Mouse (Mus musculus) E14TG2a.4 (cell line): ENCODE measurements around the gene Ccdc148.

ENCODE experiments used
- H3K27me3 ChIP-seq: 2 replicates; pipeline ENCODE4 v1.6.1; 2014; ENCODE audit warnings: low read length, control low read depth; ENCODE audit not compliant: insufficient read depth
- H3K36me3 ChIP-seq: 2 replicates; pipeline ENCODE4 v1.6.1; 2014; ENCODE audit warnings: low read length, control low read depth; ENCODE audit not compliant: insufficient read depth
- H3K4me1 ChIP-seq: replicated peaks from 2 replicates; pipeline ENCODE4 v1.6.1; 2014; ENCODE audit warnings: low read depth, low read length, control low read depth
- H3K4me3 ChIP-seq: replicated peaks from 2 replicates; pipeline ENCODE4 v1.5.1; 2014; ENCODE audit warnings: mild to moderate bottlenecking, low read length
- H3K9me3 ChIP-seq: 2 replicates; pipeline ENCODE4 v1.6.1; 2014; ENCODE audit warnings: low read length, control low read depth
- CTCF ChIP-seq: conservative IDR thresholded peaks from 2 replicates; pipeline ENCODE4 v1.5.1; 2014; ENCODE audit warnings: low read length
- NANOG ChIP-seq: IDR thresholded peaks from 2 replicates; pipeline ENCODE4 v1.6.1; 2014; ENCODE audit warnings: borderline replicate concordance, low read length, mixed read lengths
- POU5F1 ChIP-seq: IDR thresholded peaks from 2 replicates; pipeline ENCODE4 v1.6.1; 2014; ENCODE audit warnings: low read length, borderline replicate concordance

The Ccdc148 gene

DNA sequence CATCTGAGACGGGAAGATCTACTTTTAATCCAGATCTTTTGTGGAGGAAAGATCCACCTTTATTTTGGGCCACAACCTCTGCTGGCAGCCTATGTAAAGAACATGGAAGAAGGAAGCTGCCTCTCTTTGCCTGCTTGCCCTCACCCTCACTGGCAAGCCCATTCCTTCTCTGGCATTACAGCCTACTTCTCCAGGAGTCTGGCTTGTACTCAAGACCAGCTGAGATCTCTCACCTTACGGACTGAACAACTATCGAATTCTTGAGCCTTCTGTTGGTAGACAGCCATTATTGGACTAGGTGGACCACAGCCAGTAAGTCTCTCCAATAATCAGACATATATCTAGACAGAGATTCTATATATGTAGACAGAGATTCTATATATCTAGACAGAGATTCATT, 208.4 kb downstream of the Ccdc148 start:
- TF ChIP-seq POU5F1 (no peak), NANOG (no peak), CTCF (no peak)
- no peaks in the 10 kb centered on the region for H3K27me3 ChIP-seq

DNA sequence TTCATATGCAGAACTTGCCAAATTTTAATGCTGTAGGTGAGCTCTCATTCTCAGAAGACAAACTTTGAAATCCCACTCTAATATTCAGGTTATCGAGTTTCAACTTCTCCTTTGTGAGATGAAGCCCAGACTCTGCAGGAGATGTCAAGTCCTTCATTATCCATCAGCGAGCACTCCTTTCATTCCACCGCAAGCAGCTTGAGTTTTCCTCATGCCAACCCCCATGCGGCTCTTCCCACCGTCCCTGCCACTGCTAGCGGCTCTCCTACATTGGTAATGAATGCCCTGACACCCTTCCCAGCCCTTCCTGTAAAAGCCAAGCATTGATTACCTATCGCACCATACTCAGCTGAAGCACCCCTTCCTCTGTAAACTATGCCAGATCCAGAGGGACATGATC, 211.7 kb downstream of the Ccdc148 start:
- Histone ChIP-seq H3K27me3 (no peaks in the 10 kb centered on the region), H3K36me3 (no peaks in the 10 kb centered on the region), H3K9me3 (no peaks in the 10 kb centered on the region), H3K4me1 (no peaks in the 10 kb centered on the region), H3K4me3 (no peak overlapping the region)
- TF ChIP-seq CTCF, result no peak
- no peak for TF ChIP-seq POU5F1
- no peak for TF ChIP-seq NANOG

More for the DNA sequence above, 208.4 kb downstream of the Ccdc148 start:
- Histone ChIP-seq H3K36me3 (no peaks in the 10 kb centered on the region), H3K4me1 (0 out of 2 replicates have a peak, but pooled peaks cover 5% of the 10 kb centered on the region), H3K9me3 (no peaks in the 10 kb centered on the region), H3K4me3 (no peak overlapping the region)

DNA sequence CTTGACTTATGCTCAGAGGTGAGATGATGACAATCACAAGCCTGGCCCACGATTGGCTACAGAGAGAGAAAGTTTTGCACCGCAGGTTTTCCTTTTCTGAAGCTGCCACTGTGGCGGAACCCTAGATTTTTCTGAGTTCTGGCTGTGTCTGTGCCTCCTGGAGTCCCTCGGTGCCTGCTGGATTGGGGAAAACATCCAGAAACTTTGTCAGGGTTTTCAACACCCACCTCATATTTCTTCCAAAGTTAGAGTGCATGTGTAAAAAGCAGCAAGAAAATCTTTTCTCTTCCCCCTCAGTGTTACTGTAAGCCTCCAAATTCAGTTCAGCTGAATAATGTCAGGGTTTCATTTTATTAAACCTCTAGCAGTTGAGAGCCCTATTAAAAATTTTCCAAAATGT, 219.1 kb downstream of the Ccdc148 start:
- H3K9me3 ChIP-seq, result no peaks in the 10 kb centered on the region
- H3K27me3 ChIP-seq, result no peaks in the 10 kb centered on the region
- H3K36me3 ChIP-seq, result no peaks in the 10 kb centered on the region
- no peak overlapping the region for H3K4me3 ChIP-seq
- no peak for TF ChIP-seq CTCF
- TF ChIP-seq NANOG, result no peak
- TF ChIP-seq POU5F1, result no peak
- no peaks in the 10 kb centered on the region for H3K4me1 ChIP-seq

DNA sequence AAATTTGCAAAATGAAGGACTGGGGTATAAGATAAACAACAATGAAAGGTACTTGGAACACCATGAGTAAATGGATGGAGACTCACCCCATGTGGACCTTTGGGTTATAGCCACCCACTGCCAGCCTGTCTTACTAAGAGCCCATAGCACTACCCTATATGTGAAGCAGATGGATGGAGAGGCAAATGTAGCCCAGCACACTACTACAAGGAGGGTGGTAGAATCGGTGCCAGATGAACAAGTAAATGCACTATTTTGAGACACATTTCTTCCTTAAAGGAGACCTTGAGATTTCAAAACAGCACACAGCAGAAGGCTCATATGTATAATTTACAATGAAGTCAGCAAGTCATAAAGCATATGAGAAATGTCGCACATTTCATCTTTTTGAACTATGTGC, 234.9 kb downstream of the Ccdc148 start:
- H3K27me3 ChIP-seq, result no peaks in the 10 kb centered on the region
- TF ChIP-seq CTCF (no peak), POU5F1 (no peak), NANOG (no peak)
- no peak overlapping the region for H3K4me3 ChIP-seq
- H3K36me3 ChIP-seq, result no peaks in the 10 kb centered on the region
- H3K9me3 ChIP-seq, result peaks cover 5% of the 10 kb centered on the region; the same call in 1 of the 2 replicates
- H3K4me1 ChIP-seq, result no peaks in the 10 kb centered on the region

DNA sequence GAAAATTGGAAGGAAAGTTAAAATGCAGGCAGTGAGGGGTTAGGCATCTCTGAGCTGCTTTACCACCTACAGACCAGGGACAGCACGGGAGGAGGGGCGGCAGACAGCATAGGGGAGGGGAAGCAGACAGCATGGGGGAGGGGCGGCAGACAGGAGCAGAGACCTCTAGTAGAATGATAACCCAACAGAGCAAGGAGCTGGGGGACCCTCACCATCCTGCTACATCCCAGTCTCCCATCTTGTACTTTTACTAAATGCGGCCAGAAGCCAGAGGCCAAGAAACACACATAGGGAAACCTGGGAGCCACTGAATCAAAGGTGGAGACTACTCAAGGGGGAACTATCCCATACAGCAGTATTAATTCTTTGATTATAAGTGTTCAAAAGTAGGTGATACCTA, 242.1 kb downstream of the Ccdc148 start:
- Histone ChIP-seq H3K4me3 (no peak overlapping the region), H3K4me1 (no peaks in the 10 kb centered on the region), H3K9me3 (no peaks in the 10 kb centered on the region; the same call in 1 of the 2 replicates), H3K27me3 (no peaks in the 10 kb centered on the region), H3K36me3 (no peaks in the 10 kb centered on the region)
- TF ChIP-seq NANOG (no peak), POU5F1 (no peak), CTCF (no peak)

DNA sequence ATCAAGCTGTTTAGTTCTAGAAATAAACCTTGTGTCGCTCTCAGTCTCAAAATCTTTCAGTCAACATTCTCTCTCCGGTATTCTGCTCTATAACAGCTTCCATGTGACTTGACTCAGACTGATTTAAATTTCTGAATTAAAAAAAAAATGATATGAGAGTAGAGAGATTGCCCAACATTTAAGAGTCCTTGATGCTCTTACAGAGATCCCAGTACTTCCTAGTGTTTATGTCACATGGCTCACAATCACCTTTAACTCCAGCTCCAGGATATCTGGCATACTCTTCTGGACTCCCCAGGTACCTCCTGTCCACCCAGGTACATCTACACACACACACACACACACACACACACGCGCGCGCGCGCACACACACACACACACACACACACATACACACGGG, 248.1 kb downstream of the Ccdc148 start:
- H3K4me3 ChIP-seq, result no peak overlapping the region
- peaks cover 7% of the 10 kb centered on the region; the same call in 1 of the 2 replicates for H3K9me3 ChIP-seq
- TF ChIP-seq POU5F1 (no peak), CTCF (no peak), NANOG (no peak)
- no peaks in the 10 kb centered on the region for H3K27me3 ChIP-seq
- H3K4me1 ChIP-seq, result no peaks in the 10 kb centered on the region
- no peaks in the 10 kb centered on the region for H3K36me3 ChIP-seq

DNA sequence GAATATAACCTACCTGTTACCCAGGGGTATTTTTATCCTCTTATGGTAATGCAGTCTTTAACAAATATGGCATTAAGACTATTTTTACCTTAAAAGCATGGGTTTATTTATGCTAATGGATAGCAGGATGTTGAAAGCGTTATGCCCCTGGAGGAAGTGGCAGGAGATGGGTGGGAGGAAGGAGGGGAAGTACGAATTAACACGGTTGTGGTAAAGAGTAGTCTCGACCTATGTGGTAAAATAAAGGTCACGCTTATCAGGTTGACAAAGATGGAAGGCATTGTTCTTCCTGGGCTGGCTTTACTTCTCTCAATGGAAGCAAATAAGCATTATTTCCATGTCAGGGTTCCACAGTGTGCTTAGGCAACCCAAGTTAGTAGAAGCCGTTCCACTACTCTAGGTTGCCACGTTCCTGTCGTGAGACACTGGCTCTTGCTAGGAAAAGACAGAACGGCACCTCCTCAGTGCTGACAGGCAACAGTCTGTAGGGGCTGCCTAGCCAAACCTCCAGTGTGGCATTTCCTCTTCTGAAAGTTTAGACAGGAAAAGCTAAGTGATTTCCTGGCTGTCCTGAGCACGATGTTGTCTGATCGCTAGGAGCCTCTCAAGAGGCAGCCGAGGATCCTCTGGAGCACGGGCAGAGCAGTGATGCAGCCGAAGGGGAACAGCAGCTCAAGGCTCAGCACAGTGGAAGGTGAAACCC, 253.5 kb downstream of the Ccdc148 start:
- H3K9me3 ChIP-seq, result peaks cover 14% of the 10 kb centered on the region
- H3K4me1 ChIP-seq, result no peaks in the 10 kb centered on the region
- H3K27me3 ChIP-seq, result no peaks in the 10 kb centered on the region
- H3K4me3 ChIP-seq, result no peak overlapping the region
- no peaks in the 10 kb centered on the region for H3K36me3 ChIP-seq
- no peak for TF ChIP-seq NANOG
- TF ChIP-seq POU5F1, result no peak
- no peak for TF ChIP-seq CTCF

DNA sequence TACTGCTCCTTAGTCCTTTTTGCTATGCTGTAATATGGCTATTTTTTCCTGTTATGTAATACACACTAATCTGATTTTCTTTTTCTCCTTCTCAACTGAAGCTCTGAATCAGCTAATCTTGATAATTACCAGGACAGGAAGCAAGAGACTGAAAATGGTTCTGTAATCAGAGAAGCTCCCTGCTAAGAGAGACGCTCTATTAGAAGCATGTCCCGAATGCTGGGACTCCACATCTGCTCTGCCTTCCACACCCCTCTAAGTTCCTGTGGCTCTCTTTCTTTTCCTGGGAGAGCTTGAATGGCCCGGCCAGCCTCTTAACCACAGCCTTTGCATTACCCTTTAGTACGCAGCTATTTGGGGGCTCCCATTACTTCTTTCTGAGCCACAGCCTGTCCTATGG, 255.4 kb downstream of the Ccdc148 start:
- H3K4me3 ChIP-seq, result no peak overlapping the region
- no peaks in the 10 kb centered on the region for H3K36me3 ChIP-seq
- TF ChIP-seq NANOG, result no peak
- TF ChIP-seq POU5F1, result no peak
- no peak for TF ChIP-seq CTCF
- no peaks in the 10 kb centered on the region for H3K4me1 ChIP-seq
- H3K27me3 ChIP-seq, result no peaks in the 10 kb centered on the region
- peaks cover 14% of the 10 kb centered on the region for H3K9me3 ChIP-seq

DNA sequence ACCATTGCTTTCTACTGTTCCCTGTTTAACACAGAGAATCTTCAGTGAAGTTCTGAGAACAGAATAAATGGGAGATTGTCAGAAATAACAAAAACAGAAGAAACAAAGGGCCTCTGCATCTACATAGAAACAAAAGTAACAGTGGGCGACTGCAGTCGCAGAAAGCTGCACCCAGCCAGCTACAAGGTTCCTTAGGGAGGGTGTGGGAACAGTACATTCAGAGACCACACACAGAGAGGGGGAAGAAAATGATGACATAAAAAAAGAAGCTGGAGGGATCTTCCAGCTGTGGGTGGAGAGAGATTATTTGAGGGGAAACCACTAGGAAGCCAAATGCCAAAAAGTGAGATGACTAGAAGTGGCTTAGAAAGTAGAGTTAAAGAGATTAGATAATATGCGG, 280.6 kb downstream of the Ccdc148 start:
- no peak overlapping the region for H3K4me3 ChIP-seq
- H3K36me3 ChIP-seq, result no peaks in the 10 kb centered on the region
- H3K27me3 ChIP-seq, result no peaks in the 10 kb centered on the region
- H3K9me3 ChIP-seq, result no peaks in the 10 kb centered on the region
- no peak for TF ChIP-seq POU5F1
- no peak for TF ChIP-seq CTCF
- no peak; the same call in 1 of the 2 replicates for TF ChIP-seq NANOG
- peaks cover 18% of the 10 kb centered on the region for H3K4me1 ChIP-seq
